Mouse (Mus musculus) cerebellum, adult 8-10 months (tissue): Measurements from ENCODE around the gene Fxyd2.

Experiments used
- DNase-seq: peaks from one replicate; pipeline ENCODE4 v3.0.0; 2022

The Fxyd2 gene

DNA sequence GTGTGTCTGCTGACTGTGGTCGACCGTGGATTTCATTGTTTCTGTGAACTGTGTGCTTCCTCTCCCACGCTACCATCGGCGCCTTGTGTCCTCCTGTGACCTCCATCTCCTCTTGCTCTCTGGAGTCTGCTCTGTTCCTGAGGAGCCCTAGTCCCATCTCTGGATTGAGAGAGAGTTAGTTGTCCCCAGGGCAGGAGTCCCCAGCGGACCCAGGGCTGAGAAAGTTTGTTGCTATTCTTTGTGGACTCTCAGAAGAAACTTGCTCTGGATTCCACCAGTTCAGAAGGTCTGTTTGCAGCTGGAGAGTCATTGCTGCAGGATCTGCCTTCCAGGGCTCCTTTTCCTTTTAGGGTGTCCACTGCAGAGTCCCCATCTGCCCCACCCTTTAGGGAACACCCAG, 4.3 kb upstream of the Fxyd2 start:
- DNase-seq, result no peak

GRCm38 (mm10) chr9:45395796-45396195, 3.7 kb upstream of the Fxyd2 start:
- DNase-seq, result no peak

DNA sequence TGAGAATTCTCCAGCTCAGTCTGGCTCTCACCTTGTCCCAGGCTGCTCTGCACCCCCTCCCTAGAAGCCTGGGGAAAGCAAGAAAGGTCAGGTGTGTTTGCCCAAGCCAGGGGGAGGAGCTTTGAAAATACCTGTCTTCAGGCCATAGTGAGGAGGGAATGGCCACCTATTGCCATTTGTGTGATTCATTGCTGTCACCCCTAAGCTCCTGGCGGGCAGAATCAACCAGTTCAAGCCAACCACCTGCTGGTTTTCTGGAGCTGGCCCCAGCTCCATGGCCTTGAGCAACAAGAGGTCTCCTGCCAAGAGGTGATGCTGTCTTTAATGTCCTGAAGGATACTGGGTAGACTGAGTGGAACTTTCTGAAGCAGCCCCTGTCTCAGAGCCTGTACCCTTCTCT, 1.1 kb upstream of the Fxyd2 start:
- DNase-seq, result peak; percentile 67

DNA sequence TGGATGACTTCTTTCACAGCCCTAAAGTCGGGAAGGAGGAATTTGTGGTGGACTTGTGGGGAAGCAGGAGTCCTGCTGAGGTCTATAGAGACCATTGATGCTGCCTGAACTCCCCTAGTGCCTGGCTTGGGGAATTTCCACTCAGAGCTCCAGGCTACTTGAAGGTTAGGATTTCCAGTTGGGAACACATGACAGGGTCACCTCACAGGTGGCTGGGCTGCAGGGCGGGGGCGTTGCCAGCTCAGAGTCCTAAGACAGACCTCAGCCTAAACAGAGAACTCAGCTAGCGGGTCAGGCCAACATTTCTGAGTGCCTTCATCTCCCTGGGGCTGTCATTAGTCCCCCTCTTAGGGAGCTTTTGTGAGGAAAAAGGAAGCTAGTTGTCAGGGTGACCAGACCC, 2.4 kb downstream of the Fxyd2 start:
- DNase-seq, result no peak

- DNase-seq, result no peak
Measured at GRCm38 (mm10) chr9:45402957-45403356, 3.5 kb downstream of the Fxyd2 start.

DNA sequence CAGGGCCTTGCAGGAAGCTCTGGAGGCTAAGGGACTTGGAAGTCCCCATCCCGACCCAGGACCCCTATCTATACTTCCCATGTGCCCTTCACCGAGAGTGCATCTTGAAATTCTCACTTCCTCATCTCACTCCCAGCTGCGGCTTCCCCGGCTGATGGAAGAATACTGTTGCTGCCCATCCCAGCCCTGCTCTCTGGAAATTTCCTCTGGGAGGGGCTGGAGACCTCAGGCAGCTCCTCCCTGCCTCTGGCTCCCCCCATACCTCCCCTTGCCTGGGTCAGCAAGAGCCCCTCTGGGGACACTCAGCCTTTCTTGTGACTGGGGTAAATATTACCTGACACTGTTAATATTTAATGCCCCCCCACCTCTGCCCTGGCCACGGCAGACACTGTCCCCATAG, 6.2 kb downstream of the Fxyd2 start:
- DNase-seq, result no peak

GRCm38 (mm10) chr9:45406808-45407207, 7.3 kb downstream of the Fxyd2 start:
- DNase-seq, result no peak

DNA sequence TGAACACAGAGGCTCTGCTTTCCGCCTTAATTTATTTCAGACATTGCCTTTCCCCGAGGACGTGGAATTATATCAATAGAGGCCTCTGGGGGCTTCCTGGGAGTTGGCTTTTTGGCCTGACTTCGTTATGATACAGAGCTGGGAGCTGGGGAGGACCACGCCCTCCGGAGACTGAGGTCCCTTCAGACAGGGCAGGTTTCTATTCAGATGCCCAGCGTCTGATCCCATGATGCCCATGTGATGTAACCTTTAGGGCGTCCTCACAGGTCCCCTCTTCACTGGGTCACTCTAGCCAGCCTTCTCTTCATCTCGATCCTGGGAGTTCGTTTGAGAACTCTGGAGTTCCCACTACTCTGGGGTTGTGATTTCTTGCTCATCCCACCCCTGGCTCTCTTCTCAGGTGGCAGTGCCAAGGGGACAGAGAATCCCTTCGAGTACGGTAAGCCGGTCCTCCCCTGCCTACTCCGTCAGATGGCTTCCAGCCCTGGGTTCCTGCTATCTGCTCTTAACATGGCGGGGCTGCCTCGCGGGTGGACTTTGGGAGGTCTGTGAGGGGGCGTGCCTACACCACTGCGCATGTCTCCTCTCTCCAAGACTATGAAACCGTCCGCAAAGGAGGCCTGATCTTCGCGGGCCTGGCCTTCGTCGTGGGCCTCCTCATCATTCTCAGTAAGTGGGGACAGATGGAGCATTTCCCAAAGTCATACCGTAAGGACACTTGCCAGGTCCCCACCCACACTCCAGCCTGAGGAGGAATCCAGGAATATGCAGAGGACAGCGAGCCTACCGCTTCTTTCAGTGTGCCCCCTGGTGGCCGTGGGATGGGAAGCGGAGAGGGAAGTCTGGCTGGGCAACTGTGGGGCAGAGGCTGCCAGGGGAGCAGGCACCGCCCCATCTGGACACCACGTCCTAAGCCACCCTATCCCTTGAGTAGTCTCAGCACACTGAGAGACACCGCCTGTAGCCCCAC, 8.5 kb downstream of the Fxyd2 start:
- DNase-seq, result peak; percentile 83

GRCm38 (mm10) chr9:45410193-45410592, 10.7 kb downstream of the Fxyd2 start:
- DNase-seq, result no peak

DNA sequence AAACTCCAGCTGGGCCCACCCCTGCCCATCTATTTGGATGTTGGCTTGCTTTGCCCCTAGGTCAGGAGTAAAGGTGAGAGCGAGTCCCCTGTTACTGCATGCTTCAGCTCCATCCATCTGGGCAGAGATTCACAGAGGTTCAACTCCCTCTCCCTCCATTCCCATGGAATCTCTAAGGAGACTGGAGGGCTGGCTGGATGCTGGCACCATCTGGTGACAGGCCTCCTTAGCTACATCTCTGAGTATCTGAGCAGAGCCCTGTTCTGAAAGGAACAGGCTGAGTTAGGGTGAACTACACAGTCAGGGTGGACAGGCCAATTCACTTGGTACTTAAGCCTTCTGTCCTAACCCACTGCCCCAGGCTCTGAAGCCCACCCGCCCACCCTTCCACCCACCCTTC, 11.1 kb downstream of the Fxyd2 start:
- DNase-seq, result no peak

DNA sequence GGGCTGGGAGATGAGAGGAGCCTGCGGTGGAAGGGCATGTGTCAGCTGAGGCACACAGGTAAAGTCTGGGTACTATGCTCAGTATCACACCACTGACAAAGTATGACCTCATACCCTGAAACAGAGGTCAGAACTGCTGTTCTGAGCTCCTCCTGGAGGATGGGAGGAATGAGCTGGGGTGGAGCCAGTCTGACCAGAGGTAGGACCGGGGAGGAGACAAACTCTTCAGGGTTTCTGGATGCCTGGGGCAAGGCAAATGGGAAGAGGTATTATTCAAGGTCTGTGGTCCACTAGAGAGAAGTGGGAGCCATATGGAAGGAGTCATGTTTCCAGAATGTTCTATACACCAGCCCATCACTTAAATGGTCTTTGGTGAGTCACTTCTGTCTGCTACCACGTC, 11.6 kb downstream of the Fxyd2 start:
- no peak for DNase-seq

DNA sequence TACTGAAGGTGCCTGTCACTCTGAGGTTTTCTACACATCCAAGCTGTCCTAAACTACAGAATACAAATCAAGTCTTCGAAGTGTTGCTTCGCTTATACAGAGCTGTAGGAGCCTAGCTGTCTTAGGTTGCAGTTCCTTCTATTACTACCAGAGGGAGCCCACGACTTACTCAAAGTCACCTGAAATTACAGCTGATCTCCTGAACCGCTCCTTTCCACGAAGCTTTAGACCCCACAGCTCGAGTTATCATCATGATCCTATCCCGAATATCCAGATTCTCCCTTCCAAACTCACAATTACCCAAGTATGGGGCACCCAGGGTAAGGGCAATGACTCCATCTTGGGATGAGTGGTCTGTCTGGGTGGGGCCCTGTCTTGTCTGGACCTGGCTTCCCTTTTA, 12.3 kb downstream of the Fxyd2 start:
- peak; percentile 63 for DNase-seq

DNA sequence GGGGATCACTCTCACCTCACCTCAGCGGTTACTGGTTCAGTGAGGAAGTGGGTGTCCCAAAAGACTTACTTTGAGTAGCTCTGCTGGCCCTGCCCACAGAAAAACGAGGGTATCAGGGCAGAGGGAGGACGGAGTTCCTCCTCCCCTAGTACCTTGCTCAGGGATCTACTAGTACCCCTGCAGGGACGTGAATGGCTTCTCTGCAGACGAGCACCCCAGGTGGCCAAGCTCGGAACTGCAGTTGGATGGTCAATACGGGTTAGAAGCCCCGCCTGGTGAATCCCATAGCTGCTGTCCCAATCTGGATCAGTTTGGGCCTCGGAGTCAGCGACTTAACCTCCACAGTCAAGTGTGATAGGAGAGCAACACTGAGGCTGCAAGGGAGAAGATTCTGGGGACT, 12.8 kb downstream of the Fxyd2 start:
- DNase-seq, result peak; percentile 92

- no peak for DNase-seq
Measured at GRCm38 (mm10) chr9:45412700-45413477, 13.4 kb downstream of the Fxyd2 start.

- DNase-seq, result no peak
Measured at GRCm38 (mm10) chr9:45413478-45414140, 14.1 kb downstream of the Fxyd2 start.

- DNase-seq, result peak; percentile 76
Measured at GRCm38 (mm10) chr9:45415912-45416311, 16.4 kb downstream of the Fxyd2 start.

DNA sequence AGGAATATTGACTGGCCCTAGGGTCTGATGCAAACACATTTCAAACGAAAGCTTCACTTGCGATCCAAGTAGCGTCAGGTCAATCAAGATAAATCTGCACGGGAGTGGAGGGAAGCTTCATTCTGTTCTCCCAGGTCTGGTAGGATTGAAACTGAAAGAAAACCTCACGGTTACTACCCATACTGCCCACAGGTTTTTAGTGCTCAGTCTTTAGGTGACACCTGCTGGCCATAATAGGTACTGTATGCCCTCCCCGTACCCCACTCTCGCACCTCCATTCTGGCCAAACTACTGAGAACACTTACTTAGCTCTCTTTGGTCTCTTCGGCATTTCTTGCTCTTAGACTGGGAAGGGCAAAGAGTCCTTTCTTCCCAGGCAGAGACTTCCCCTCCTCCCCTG, 17.8 kb downstream of the Fxyd2 start:
- peak; percentile 75 for DNase-seq

DNA sequence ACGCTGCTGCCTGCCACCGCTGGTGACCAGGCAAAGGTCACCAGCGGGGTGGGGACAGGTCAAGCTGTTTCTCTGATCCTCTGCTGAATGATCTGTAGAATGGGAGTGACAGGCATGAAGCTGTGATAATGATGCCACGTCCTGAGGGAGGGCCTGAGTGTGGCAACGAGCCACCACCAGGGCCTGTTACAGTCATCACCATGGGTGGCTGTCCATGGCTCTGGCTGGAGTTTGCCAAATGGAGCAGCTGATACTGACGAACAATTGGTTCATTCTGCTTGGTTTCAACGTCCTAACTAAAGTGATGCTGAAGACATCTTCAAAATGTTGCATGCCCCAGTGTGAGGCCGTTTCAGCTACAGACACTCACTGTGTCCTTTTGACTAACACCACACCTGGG, 18.8 kb downstream of the Fxyd2 start:
- no peak for DNase-seq

DNA sequence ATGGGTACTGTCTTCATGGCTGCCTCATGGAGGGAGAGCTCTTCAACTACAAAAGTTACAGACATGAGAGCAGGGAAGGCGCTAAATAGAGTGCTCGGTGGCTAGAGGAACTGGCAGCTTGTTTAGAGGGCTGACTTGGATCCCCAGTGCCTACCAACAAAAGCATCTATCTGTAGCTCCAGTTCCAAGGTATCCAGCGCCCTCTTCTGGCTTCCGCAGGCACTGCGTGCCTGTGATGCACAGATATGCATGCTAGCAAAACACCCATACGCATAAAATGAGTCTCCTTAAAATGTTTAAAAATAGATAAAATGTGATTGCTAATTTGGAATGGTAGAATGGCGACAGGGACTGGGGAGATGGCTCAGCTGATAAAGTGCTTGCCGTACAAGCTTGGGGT, 21.7 kb downstream of the Fxyd2 start:
- no peak for DNase-seq

GRCm38 (mm10) chr9:45422761-45423298, 23.4 kb downstream of the Fxyd2 start:
- no peak for DNase-seq

DNA sequence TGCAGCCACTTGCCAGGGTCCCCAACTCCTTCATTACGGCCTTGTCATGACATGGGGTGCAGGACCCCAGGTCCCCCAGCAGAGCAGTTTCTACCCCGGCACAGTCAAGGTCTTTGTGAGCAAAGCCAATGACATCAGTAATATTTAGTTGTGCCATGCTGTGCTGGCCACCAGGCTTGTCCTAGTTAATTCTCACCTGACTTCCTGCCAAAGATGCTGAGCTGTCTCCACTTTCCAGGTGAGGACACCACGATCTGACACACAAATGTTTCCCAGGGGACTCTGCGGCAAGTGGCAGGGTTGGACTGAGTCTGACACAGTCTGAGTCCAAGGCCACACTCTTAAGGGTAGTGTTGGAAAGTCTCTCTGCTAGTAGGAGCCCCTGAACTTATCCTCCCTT, 27.0 kb downstream of the Fxyd2 start, which contains the start of gene Dscaml1:
Gene Dscaml1 (plus strand): TSS at position 173 of the 400 bp plus-strand sequence.
- DNase-seq, result peak; percentile 69

DNA sequence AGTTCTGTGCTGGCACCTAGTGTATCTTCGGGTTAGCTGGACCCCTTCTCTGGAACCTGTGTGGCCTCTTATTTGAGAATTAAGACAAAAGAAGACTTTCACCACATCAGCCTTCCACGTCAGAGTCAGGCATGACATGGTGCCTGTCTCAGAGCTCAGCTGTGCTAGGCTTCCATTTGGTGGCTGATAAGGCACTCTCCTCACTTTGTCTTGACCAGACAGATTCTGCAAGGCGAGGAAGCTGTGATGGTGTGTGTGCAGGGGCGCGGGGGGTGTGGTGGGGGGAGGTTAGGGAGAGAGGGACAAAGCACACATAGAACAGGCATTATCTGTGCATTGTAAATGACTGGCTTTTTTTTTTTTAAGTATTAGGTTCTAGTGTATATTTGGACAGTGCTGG, 29.9 kb downstream of the Fxyd2 start:
- DNase-seq, result no peak
